Comparison of ENCODE assay signal across 9 mouse cellular contexts in the genomic region with DNA sequence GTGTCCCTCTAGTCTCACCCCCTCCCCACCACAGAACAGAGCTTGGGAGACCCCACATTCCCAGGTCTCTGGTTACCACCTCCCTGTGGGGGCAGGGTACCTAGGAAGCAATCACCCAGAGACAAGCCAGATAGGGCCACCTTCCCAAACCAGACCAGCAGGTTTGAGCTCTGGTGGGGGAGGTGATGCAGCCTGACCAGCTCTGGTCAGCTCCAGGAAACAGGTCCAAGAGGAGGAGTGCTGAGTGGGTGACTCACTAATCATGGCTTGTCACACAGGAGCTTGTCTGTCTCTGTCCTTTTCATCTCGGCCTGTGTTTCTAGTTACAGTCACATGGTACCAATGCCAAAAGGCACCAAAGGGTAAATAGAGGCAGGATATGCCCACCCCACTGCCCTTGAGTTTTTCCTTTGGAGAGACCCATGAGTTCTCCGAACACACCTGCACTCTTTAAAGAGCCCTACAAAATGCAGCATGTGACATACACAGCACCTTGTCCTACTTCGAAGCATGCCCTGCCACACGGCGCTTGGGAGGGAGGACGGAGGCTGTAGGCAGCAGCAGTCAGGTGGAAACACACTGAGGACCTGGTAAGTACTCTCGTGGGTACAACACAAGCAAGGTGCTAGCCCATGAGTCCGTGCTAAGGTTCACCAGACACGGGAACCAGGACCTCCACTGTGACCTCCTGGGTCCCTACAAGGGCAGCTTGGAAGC. TPM values are rescaled to one million over a fixed set of nuclear protein-coding genes. Genes with fewer than 3 reads are reported as not detected.
DNase-seq lines count a peak whose midpoint lies in the region; ATAC-seq and TF ChIP-seq lines count a peak whose summit lies in the region.
"Had no signal": no experiment of that assay in that cellular context is flagged by ENCODE, and none has a peak within 500 bp of the region (broad histone marks: within the 10 kb centered on the region; RNA-seq: fewer than 3 reads in every experiment).

No protein-coding gene starts in this region.

- no peaks in the 10 kb centered on the region for H3K36me3 ChIP-seq in forebrain, embryonic 13.5 days (ENCODE audit: poor library complexity, severe bottlenecking)
- no peaks in the 10 kb centered on the region for H3K36me3 ChIP-seq in forebrain, embryonic 15.5 days
- H3K36me3 ChIP-seq in ES-Bruce4 (ENCODE audit: control insufficient read depth, insufficient read depth, low read length, poor library complexity, severe bottlenecking) = no peaks in the 10 kb centered on the region
- H3K36me3 ChIP-seq in intestine, postnatal 0 days (ENCODE audit: control insufficient read depth, insufficient read depth) = 0 out of 2 replicates have a peak, but pooled peaks cover 5% of the 10 kb centered on the region
- H3K36me3 ChIP-seq in lung, embryonic 15.5 days = 0 out of 2 replicates have a peak, but pooled peaks cover 6% of the 10 kb centered on the region

- H3K4me3 ChIP-seq in forebrain, embryonic 13.5 days = no peak overlapping the region
- H3K4me3 ChIP-seq in forebrain, embryonic 15.5 days = no peak overlapping the region
- H3K4me3 ChIP-seq in ES-Bruce4 (ENCODE audit: low read depth, low read length) = no peak overlapping the region
- no peak overlapping the region for H3K4me3 ChIP-seq in intestine, postnatal 0 days (ENCODE audit: low read depth, low read length)
- H3K4me3 ChIP-seq in lung, embryonic 15.5 days = no peak overlapping the region

- ATAC-seq in forebrain, embryonic 13.5 days = no peak
- no peak for ATAC-seq in forebrain, embryonic 15.5 days (replicated peaks)
- ATAC-seq in intestine, postnatal 0 days = peak; percentile 62
- ATAC-seq in lung, embryonic 15.5 days (ENCODE audit: borderline replicate concordance, extremely low read depth, low FRiP score, low TSS enrichment) = peak; percentile 69
- ATAC-seq: Patski had no signal

- H3K9me3 ChIP-seq in forebrain, embryonic 13.5 days (replicated peaks) = no peaks in the 10 kb centered on the region
- H3K9me3 ChIP-seq in forebrain, embryonic 15.5 days = no peaks in the 10 kb centered on the region
- H3K9me3 ChIP-seq in ES-Bruce4 (replicated peaks; ENCODE audit: control insufficient read depth, insufficient read depth, low read length, poor library complexity, severe bottlenecking) = no peaks in the 10 kb centered on the region
- H3K9me3 ChIP-seq in intestine, postnatal 0 days (ENCODE audit: control insufficient read depth) = no peaks in the 10 kb centered on the region
- no peaks in the 10 kb centered on the region for H3K9me3 ChIP-seq in lung, embryonic 15.5 days

- no peak for DNase-seq in right cerebral cortex, postnatal 14 days
- no peak for DNase-seq in right cerebral cortex, postnatal 25 days
- no peak for DNase-seq in right cerebral cortex, postnatal 10 days (ENCODE audit: low spot score in 2 of 2)

- no peaks in the 10 kb centered on the region for H3K27me3 ChIP-seq in forebrain, embryonic 13.5 days
- H3K27me3 ChIP-seq in forebrain, embryonic 15.5 days = no peaks in the 10 kb centered on the region
- H3K27me3 ChIP-seq in ES-Bruce4 (ENCODE audit: control insufficient read depth, insufficient read depth, low read length, poor library complexity, severe bottlenecking) = no peaks in the 10 kb centered on the region
- no peaks in the 10 kb centered on the region for H3K27me3 ChIP-seq in intestine, postnatal 0 days (replicated peaks; ENCODE audit: control insufficient read depth, insufficient read depth, low read length)
- H3K27me3 ChIP-seq in lung, embryonic 15.5 days = no peaks in the 10 kb centered on the region
- H3K27me3 ChIP-seq: Patski had no signal

- TF ChIP-seq CTCF in ES-Bruce4 (IDR thresholded peaks at IDR 0.05; ENCODE audit: low read depth, low read length) = no peak
- TF ChIP-seq CTCF in intestine, postnatal 0 days (IDR thresholded peaks at IDR 0.05; ENCODE audit: low read depth) = no peak

- TF ChIP-seq EP300 in ES-Bruce4 (IDR thresholded peaks at IDR 0.05; ENCODE audit: insufficient read depth, low read depth, low read length) = peak; percentile 97

- no peak for TF ChIP-seq POLR2A in ES-Bruce4 (IDR thresholded peaks at IDR 0.05; ENCODE audit: insufficient read depth, low read length)

- no peak overlapping the region for H3K27ac ChIP-seq in forebrain, embryonic 13.5 days
- no peak overlapping the region for H3K27ac ChIP-seq in forebrain, embryonic 15.5 days (replicated peaks)
- peak overlapping the region; percentile 55 for H3K27ac ChIP-seq in ES-Bruce4 (ENCODE audit: insufficient read depth, low read length)
- peak overlapping the region; percentile 54; the same call in 1 of the 2 replicates for H3K27ac ChIP-seq in intestine, postnatal 0 days (ENCODE audit: low read depth, low read length)
- H3K27ac ChIP-seq in lung, embryonic 15.5 days = peak overlapping the region; percentile 93

- no peak overlapping the region for H3K4me2 ChIP-seq in forebrain, embryonic 13.5 days
- H3K4me2 ChIP-seq in forebrain, embryonic 15.5 days (replicated peaks) = no peak overlapping the region
- H3K4me2 ChIP-seq in intestine, postnatal 0 days (replicated peaks; ENCODE audit: low read depth) = 0 out of 2 replicates have a peak overlapping the region, but pooled peaks have one; percentile 9
- peak overlapping the region; percentile 11; the same call in 1 of the 2 replicates for H3K4me2 ChIP-seq in lung, embryonic 15.5 days

- H3K4me1 ChIP-seq in forebrain, embryonic 13.5 days = peaks cover 17% of the 10 kb centered on the region
- H3K4me1 ChIP-seq in forebrain, embryonic 15.5 days = peaks cover 24% of the 10 kb centered on the region
- peaks cover 21% of the 10 kb centered on the region for H3K4me1 ChIP-seq in ES-Bruce4 (ENCODE audit: control insufficient read depth, insufficient read depth, low read length)
- H3K4me1 ChIP-seq in intestine, postnatal 0 days (replicated peaks; ENCODE audit: control insufficient read depth, insufficient read depth, low read length) = peaks cover 34% of the 10 kb centered on the region
- peaks cover 78% of the 10 kb centered on the region for H3K4me1 ChIP-seq in lung, embryonic 15.5 days

- H3K9ac ChIP-seq in forebrain, embryonic 13.5 days = peak overlapping the region; percentile 27; the same call in 1 of the 2 replicates
- no peak overlapping the region for H3K9ac ChIP-seq in forebrain, embryonic 15.5 days (replicated peaks)
- H3K9ac ChIP-seq in ES-Bruce4 (ENCODE audit: low read depth, poor library complexity, severe bottlenecking) = no peak overlapping the region
- H3K9ac ChIP-seq in intestine, postnatal 0 days (ENCODE audit: low read depth, low read length) = no peak overlapping the region
- no peak overlapping the region for H3K9ac ChIP-seq in lung, embryonic 15.5 days

- WGBS in forebrain, embryonic 13.5 days = 90% methylated on average over 9 of the region's 9 CpGs
- 89% methylated on average over 9 of the region's 9 CpGs for WGBS in forebrain, embryonic 15.5 days
- WGBS in intestine, postnatal 0 days = 40% methylated on average over 9 of the region's 9 CpGs
- WGBS in lung, embryonic 15.5 days = 50% methylated on average over 9 of the region's 9 CpGs

RNA-seq across cellular contexts. Expression of a gene that starts 20.0 kb away (rescaled TPM):
- 20.0 and 20.5 TPM in 2 replicates for polyA plus RNA-seq in forebrain, embryonic 13.5 days (2015; fragmentation: Nextera tagmentation; extraction: Ambion mirVana)
- polyA plus RNA-seq in forebrain, embryonic 15.5 days (2015; fragmentation: Nextera tagmentation; extraction: Ambion mirVana) = 24.3 and 25.7 TPM in 2 replicates
- 86.0 and 94.1 TPM in 2 replicates for polyA plus RNA-seq in ES-Bruce4 (2011; ENCODE audit: insufficient read depth, insufficient read length, low read depth, missing spikeins)
- 12.4 and 13.4 TPM in 2 replicates for polyA plus RNA-seq in intestine, postnatal 0 days (2015; fragmentation: Nextera tagmentation; extraction: Ambion mirVana)
- 21.3 and 21.6 TPM in 2 replicates for polyA plus RNA-seq in lung, embryonic 15.5 days (2015; fragmentation: Nextera tagmentation; extraction: Ambion mirVana)

RNA-seq across cellular contexts. Expression of a gene that starts 20.0 kb away (rescaled TPM):
- polyA plus RNA-seq in forebrain, embryonic 13.5 days (2015; fragmentation: Nextera tagmentation; extraction: Ambion mirVana) = 36.1 and 36.8 TPM in 2 replicates
- polyA plus RNA-seq in forebrain, embryonic 15.5 days (2015; fragmentation: Nextera tagmentation; extraction: Ambion mirVana) = 28.9 and 30.0 TPM in 2 replicates
- 64.4 and 75.1 TPM in 2 replicates for polyA plus RNA-seq in ES-Bruce4 (2011; ENCODE audit: insufficient read depth, insufficient read length, low read depth, missing spikeins)
- 17.2 and 19.7 TPM in 2 replicates for polyA plus RNA-seq in intestine, postnatal 0 days (2015; fragmentation: Nextera tagmentation; extraction: Ambion mirVana)
- 55.4 and 60.8 TPM in 2 replicates for polyA plus RNA-seq in lung, embryonic 15.5 days (2015; fragmentation: Nextera tagmentation; extraction: Ambion mirVana)

RNA-seq across cellular contexts. Expression of a gene that starts 30.9 kb away (rescaled TPM):
- polyA plus RNA-seq in forebrain, embryonic 13.5 days (2015; fragmentation: Nextera tagmentation; extraction: Ambion mirVana) = not detected in 2 replicates
- polyA plus RNA-seq in forebrain, embryonic 15.5 days (2015; fragmentation: Nextera tagmentation; extraction: Ambion mirVana) = not detected in 2 replicates
- polyA plus RNA-seq in ES-Bruce4 (2011; ENCODE audit: insufficient read depth, insufficient read length, low read depth, missing spikeins) = 4.5 and 6.4 TPM in 2 replicates
- polyA plus RNA-seq in intestine, postnatal 0 days (2015; fragmentation: Nextera tagmentation; extraction: Ambion mirVana) = not detected in 2 replicates
- not detected in 2 replicates for polyA plus RNA-seq in lung, embryonic 15.5 days (2015; fragmentation: Nextera tagmentation; extraction: Ambion mirVana)
- polyA plus RNA-seq: Patski had no signal

RNA-seq across cellular contexts. Expression of a gene that starts 37.3 kb away (rescaled TPM):
- polyA plus RNA-seq in forebrain, embryonic 13.5 days (2015; fragmentation: Nextera tagmentation; extraction: Ambion mirVana) = not detected in 2 replicates
- not detected in 2 replicates for polyA plus RNA-seq in forebrain, embryonic 15.5 days (2015; fragmentation: Nextera tagmentation; extraction: Ambion mirVana)
- not detected in 2 replicates for polyA plus RNA-seq in ES-Bruce4 (2011; ENCODE audit: insufficient read depth, insufficient read length, low read depth, missing spikeins)
- polyA plus RNA-seq in intestine, postnatal 0 days (2015; fragmentation: Nextera tagmentation; extraction: Ambion mirVana) = 17.0 and 23.4 TPM in 2 replicates
- 0.53 TPM in 1 of 2 replicates, not detected in the other for polyA plus RNA-seq in lung, embryonic 15.5 days (2015; fragmentation: Nextera tagmentation; extraction: Ambion mirVana)
- polyA plus RNA-seq: Patski had no signal

RNA-seq across cellular contexts. Expression of a gene that starts 53.1 kb away (rescaled TPM):
- polyA plus RNA-seq in forebrain, embryonic 13.5 days (2015; fragmentation: Nextera tagmentation; extraction: Ambion mirVana) = not detected in 2 replicates
- polyA plus RNA-seq in forebrain, embryonic 15.5 days (2015; fragmentation: Nextera tagmentation; extraction: Ambion mirVana) = not detected in 2 replicates
- 1.4 and 1.8 TPM in 2 replicates for polyA plus RNA-seq in ES-Bruce4 (2011; ENCODE audit: insufficient read depth, insufficient read length, low read depth, missing spikeins)
- polyA plus RNA-seq in intestine, postnatal 0 days (2015; fragmentation: Nextera tagmentation; extraction: Ambion mirVana) = not detected in 2 replicates
- polyA plus RNA-seq in lung, embryonic 15.5 days (2015; fragmentation: Nextera tagmentation; extraction: Ambion mirVana) = not detected in 2 replicates
- polyA plus RNA-seq: Patski had no signal

Comparison
In these comparisons a context has a peak if more than half of its experiments do, and no peak if none do; other contexts are left out.
1. ATAC-seq: peak in intestine, postnatal 0 days (single experiment) and lung, embryonic 15.5 days (single experiment); none in forebrain, embryonic 13.5 days (single experiment) and forebrain, embryonic 15.5 days (single experiment).
2. H3K27ac ChIP-seq: peak in ES-Bruce4 (single experiment), intestine, postnatal 0 days (single experiment) and lung, embryonic 15.5 days (single experiment); none in forebrain, embryonic 13.5 days (single experiment) and forebrain, embryonic 15.5 days (single experiment).
3. H3K4me2 ChIP-seq: peak in intestine, postnatal 0 days (single experiment) and lung, embryonic 15.5 days (single experiment); none in forebrain, embryonic 13.5 days (single experiment) and forebrain, embryonic 15.5 days (single experiment).